Mouse (Mus musculus) cerebellum, adult 9-11 months (tissue): ENCODE results near the gene Ankfn1.

Experiments
- DNase-seq: peaks from one replicate; pipeline ENCODE4 v3.0.0; 2022

Ankfn1 gene

GRCm38 (mm10) chr11:89673916-89674507 lies 103.4 kb downstream of the Ankfn1 start:
- no peak for DNase-seq

GRCm38 (mm10) chr11:89672510-89673085 lies 104.9 kb downstream of the Ankfn1 start:
- DNase-seq = no peak

GRCm38 (mm10) chr11:89665170-89665880 lies 112.1 kb downstream of the Ankfn1 start:
- DNase-seq = no peak

GRCm38 (mm10) chr11:89659048-89659447 lies 118.4 kb downstream of the Ankfn1 start:
- no peak for DNase-seq

- no peak for DNase-seq
Measured at GRCm38 (mm10) chr11:89656556-89656955, 120.9 kb downstream of the Ankfn1 start.

GRCm38 (mm10) chr11:89635740-89636139 lies 141.7 kb downstream of the Ankfn1 start:
- DNase-seq = no peak

- no peak for DNase-seq
Measured at GRCm38 (mm10) chr11:89631315-89631714, 146.1 kb downstream of the Ankfn1 start.

- DNase-seq = no peak
Measured at GRCm38 (mm10) chr11:89628562-89628961, 148.9 kb downstream of the Ankfn1 start.

GRCm38 (mm10) chr11:89627232-89627631 lies 150.2 kb downstream of the Ankfn1 start:
- no peak for DNase-seq

GRCm38 (mm10) chr11:89623698-89624445 lies 153.6 kb downstream of the Ankfn1 start:
- no peak for DNase-seq

- peak; percentile 7 for DNase-seq
Measured at GRCm38 (mm10) chr11:89619955-89620354, 157.5 kb downstream of the Ankfn1 start.

- no peak for DNase-seq
Measured at GRCm38 (mm10) chr11:89615806-89616205, 161.6 kb downstream of the Ankfn1 start.

GRCm38 (mm10) chr11:89611596-89611995 lies 165.9 kb downstream of the Ankfn1 start:
- DNase-seq = no peak

GRCm38 (mm10) chr11:89608071-89608470 lies 169.4 kb downstream of the Ankfn1 start:
- DNase-seq = no peak

- DNase-seq = no peak
Measured at GRCm38 (mm10) chr11:89607270-89607669, 170.2 kb downstream of the Ankfn1 start.

GRCm38 (mm10) chr11:89606346-89606745 lies 171.1 kb downstream of the Ankfn1 start:
- no peak for DNase-seq

GRCm38 (mm10) chr11:89602966-89603365 lies 174.5 kb downstream of the Ankfn1 start:
- DNase-seq = no peak

GRCm38 (mm10) chr11:89600921-89601515 lies 176.4 kb downstream of the Ankfn1 start:
- DNase-seq = no peak

- no peak for DNase-seq
Measured at GRCm38 (mm10) chr11:89590273-89590874, 187.1 kb downstream of the Ankfn1 start.

GRCm38 (mm10) chr11:89586341-89586740 lies 191.1 kb downstream of the Ankfn1 start:
- no peak for DNase-seq

GRCm38 (mm10) chr11:89579826-89580225 lies 197.6 kb downstream of the Ankfn1 start:
- no peak for DNase-seq

- no peak for DNase-seq
Measured at GRCm38 (mm10) chr11:89579111-89579510, 198.3 kb downstream of the Ankfn1 start.
